Mouse (Mus musculus): ENCODE measurements around the gene Gapdh. TPM values are rescaled to one million over a fixed set of nuclear protein-coding genes. Genes with fewer than 3 reads are reported as not detected.

Gene Gapdh
- polyA plus RNA-seq, 1 experiment from 2014 or later: 1,389 TPM

- H3K9me3 ChIP-seq: no peaks in the 10 kb centered on the region
Measured at GRCm38 (mm10) chr6:125192016-125192714, 25.9 kb upstream of the Gapdh start.

GRCm38 (mm10) chr6:125191332-125192015 lies 25.2 kb upstream of the Gapdh start, which contains the start of the genes Ncapd2 and Mrpl51:
TSS of gene Ncapd2 (minus strand) at chr6:125191701.
TSS of gene Mrpl51 (plus strand) at chr6:125191801.
- Histone ChIP-seq H3K27me3 (replicated peaks) (no peaks in the 10 kb centered on the region), H3K4me3 (peak within 1 kb of the TSS; percentile 56), H3K4me2 (peak within 1 kb of the TSS; percentile 69), H3K9ac (peak within 1 kb of the TSS; percentile 60), H3K36me3 (replicated peaks) (peaks cover 5% of the 10 kb centered on the region; the same call in 1 of the 2 replicates), H3K27ac (peak within 1 kb of the TSS; percentile 96), H3K9me3 (no peaks in the 10 kb centered on the region), H3K4me1 (peaks cover 25% of the 10 kb centered on the region)
- ATAC-seq (replicated peaks): peak; percentile 98
- under 1% methylated on average over 54 of the region's 54 CpGs for WGBS

More at GRCm38 (mm10) chr6:125192016-125192714, 25.9 kb upstream of the Gapdh start:
- WGBS: under 1% methylated on average over 34 of the region's 34 CpGs
- H3K4me1 ChIP-seq: peaks cover 25% of the 10 kb centered on the region
- H3K4me2 ChIP-seq: peak overlapping the region; percentile 69
- 0 out of 2 replicates have a peak, but pooled peaks cover 5% of the 10 kb centered on the region for H3K36me3 ChIP-seq (replicated peaks)
- peak overlapping the region; percentile 60 for H3K9ac ChIP-seq
- H3K27me3 ChIP-seq (replicated peaks): no peaks in the 10 kb centered on the region
- ATAC-seq (replicated peaks): peak; percentile 97
- peak overlapping the region; percentile 96 for H3K27ac ChIP-seq
- peak overlapping the region; percentile 56 for H3K4me3 ChIP-seq

- Histone ChIP-seq H3K27me3 (replicated peaks) (no peaks in the 10 kb centered on the region), H3K36me3 (replicated peaks) (peaks cover 10% of the 10 kb centered on the region; the same call in 1 of the 2 replicates), H3K9me3 (no peaks in the 10 kb centered on the region), H3K9ac (peak overlapping the region; percentile 60; the same call in 1 of the 2 replicates), H3K4me1 (peaks cover 22% of the 10 kb centered on the region), H3K4me3 (peak overlapping the region; percentile 56), H3K4me2 (peak overlapping the region; percentile 69), H3K27ac (peak overlapping the region; percentile 96)
- ATAC-seq (replicated peaks): no peak
Measured at GRCm38 (mm10) chr6:125190816-125191215, 24.5 kb upstream of the Gapdh start.

- Histone ChIP-seq H3K36me3 (replicated peaks) (peaks cover 43% of the 10 kb centered on the region), H3K4me2 (no peak overlapping the region), H3K4me3 (no peak overlapping the region), H3K4me1 (peaks cover 10% of the 10 kb centered on the region), H3K9me3 (no peaks in the 10 kb centered on the region), H3K9ac (no peak overlapping the region), H3K27me3 (replicated peaks) (no peaks in the 10 kb centered on the region), H3K27ac (no peak overlapping the region)
- WGBS: 95% methylated on average over 10 of the region's 10 CpGs
- ATAC-seq (replicated peaks): no peak
Measured at GRCm38 (mm10) chr6:125186203-125186602, 19.9 kb upstream of the Gapdh start.

GRCm38 (mm10) chr6:125182133-125182532 lies 15.9 kb upstream of the Gapdh start:
- H3K4me3 ChIP-seq: no peak overlapping the region
- H3K4me2 ChIP-seq: no peak overlapping the region
- H3K27me3 ChIP-seq (replicated peaks): no peaks in the 10 kb centered on the region
- WGBS: 61% methylated on average over 5 of the region's 5 CpGs
- no peak overlapping the region for H3K27ac ChIP-seq
- ATAC-seq (replicated peaks): no peak
- H3K9ac ChIP-seq: no peak overlapping the region
- H3K9me3 ChIP-seq: no peaks in the 10 kb centered on the region
- peaks cover 76% of the 10 kb centered on the region for H3K36me3 ChIP-seq (replicated peaks)
- no peaks in the 10 kb centered on the region for H3K4me1 ChIP-seq

GRCm38 (mm10) chr6:125179601-125180000 lies 13.3 kb upstream of the Gapdh start:
- WGBS: 89% methylated on average over 7 of the region's 7 CpGs
- H3K27me3 ChIP-seq (replicated peaks): no peaks in the 10 kb centered on the region
- H3K9me3 ChIP-seq: no peaks in the 10 kb centered on the region
- H3K4me2 ChIP-seq: no peak overlapping the region
- H3K27ac ChIP-seq: no peak overlapping the region
- H3K36me3 ChIP-seq (replicated peaks): peaks cover 83% of the 10 kb centered on the region
- H3K4me1 ChIP-seq: no peaks in the 10 kb centered on the region
- ATAC-seq (replicated peaks): no peak
- H3K9ac ChIP-seq: no peak overlapping the region
- H3K4me3 ChIP-seq: no peak overlapping the region

- 86% methylated on average over 5 of the region's 5 CpGs for WGBS
- Histone ChIP-seq H3K9ac (no peak overlapping the region), H3K27me3 (replicated peaks) (no peaks in the 10 kb centered on the region), H3K4me2 (no peak overlapping the region), H3K36me3 (replicated peaks) (peaks cover 86% of the 10 kb centered on the region), H3K4me1 (no peaks in the 10 kb centered on the region), H3K27ac (no peak overlapping the region), H3K4me3 (no peak overlapping the region), H3K9me3 (no peaks in the 10 kb centered on the region)
- no peak for ATAC-seq (replicated peaks)
Measured at GRCm38 (mm10) chr6:125175469-125175868, 9.2 kb upstream of the Gapdh start.

- Histone ChIP-seq H3K9me3 (no peaks in the 10 kb centered on the region), H3K36me3 (replicated peaks) (peaks cover 91% of the 10 kb centered on the region), H3K4me1 (no peaks in the 10 kb centered on the region), H3K9ac (no peak overlapping the region), H3K4me3 (no peak overlapping the region), H3K27ac (no peak overlapping the region), H3K27me3 (replicated peaks) (no peaks in the 10 kb centered on the region), H3K4me2 (no peak overlapping the region)
- ATAC-seq (replicated peaks): no peak
- WGBS: 97% methylated on average over 7 of the region's 7 CpGs
Measured at GRCm38 (mm10) chr6:125173256-125173655, 7.0 kb upstream of the Gapdh start.

- Histone ChIP-seq H3K9me3 (no peaks in the 10 kb centered on the region), H3K4me1 (peaks cover 2% of the 10 kb centered on the region), H3K4me3 (no peak overlapping the region), H3K9ac (no peak overlapping the region), H3K36me3 (replicated peaks) (peaks cover 86% of the 10 kb centered on the region), H3K4me2 (no peak overlapping the region), H3K27me3 (replicated peaks) (no peaks in the 10 kb centered on the region), H3K27ac (no peak overlapping the region)
- 90% methylated on average over 2 of the region's 2 CpGs for WGBS
- no peak for ATAC-seq (replicated peaks)
Measured at GRCm38 (mm10) chr6:125172474-125172873, 6.2 kb upstream of the Gapdh start.

- H3K27me3 ChIP-seq (replicated peaks): no peaks in the 10 kb centered on the region
- H3K4me3 ChIP-seq: no peak overlapping the region
- no peak overlapping the region for H3K27ac ChIP-seq
- H3K4me1 ChIP-seq: peaks cover 20% of the 10 kb centered on the region
- H3K36me3 ChIP-seq (replicated peaks): peaks cover 64% of the 10 kb centered on the region
- no peak overlapping the region for H3K9ac ChIP-seq
- no peak for ATAC-seq (replicated peaks)
- WGBS: 85% methylated on average over 6 of the region's 6 CpGs
- H3K9me3 ChIP-seq: no peaks in the 10 kb centered on the region
- no peak overlapping the region for H3K4me2 ChIP-seq
Measured at GRCm38 (mm10) chr6:125170194-125170593, 3.9 kb upstream of the Gapdh start.

GRCm38 (mm10) chr6:125168086-125168485 lies 1.8 kb upstream of the Gapdh start:
- peaks cover 45% of the 10 kb centered on the region for H3K36me3 ChIP-seq (replicated peaks)
- H3K9ac ChIP-seq: no peak overlapping the region
- no peak overlapping the region for H3K4me3 ChIP-seq
- H3K27ac ChIP-seq: no peak overlapping the region
- H3K4me2 ChIP-seq: no peak overlapping the region
- H3K27me3 ChIP-seq (replicated peaks): no peaks in the 10 kb centered on the region
- no peaks in the 10 kb centered on the region for H3K9me3 ChIP-seq
- WGBS: 90% methylated on average over 14 of the region's 14 CpGs
- H3K4me1 ChIP-seq: peaks cover 33% of the 10 kb centered on the region
- ATAC-seq (replicated peaks): no peak

GRCm38 (mm10) chr6:125166861-125167650 lies 789 bp upstream of the Gapdh start:
- Histone ChIP-seq H3K9me3 (no peaks in the 10 kb centered on the region), H3K4me2 (peak overlapping the region; percentile 89; the same call in 1 of the 2 replicates), H3K27me3 (replicated peaks) (no peaks in the 10 kb centered on the region), H3K4me3 (peak overlapping the region; percentile 94; the same call in 1 of the 2 replicates), H3K9ac (no peak overlapping the region), H3K4me1 (peaks cover 38% of the 10 kb centered on the region), H3K27ac (peak overlapping the region; percentile 92), H3K36me3 (replicated peaks) (peaks cover 38% of the 10 kb centered on the region)
- ATAC-seq (replicated peaks): no peak
- WGBS: 12% methylated on average over 10 of the region's 10 CpGs

Measured in midbrain, embryonic 15.5 days (tissue).